Mouse (Mus musculus): ENCODE data around the gene Cnga4. TPM values are rescaled to one million over a fixed set of nuclear protein-coding genes. Genes with fewer than 3 reads are reported as not detected.

Cnga4 gene
- polyA plus RNA-seq, 1 experiment from 2014 or later, result not detected

GRCm38 (mm10) chr7:105416529-105416928 is 12.2 kb downstream of the Cnga4 start:
- Histone ChIP-seq H3K9ac (no peak overlapping the region), H3K9me3 (replicated peaks) (no peaks in the 10 kb centered on the region), H3K4me2 (no peak overlapping the region), H3K4me3 (replicated peaks) (no peak overlapping the region), H3K27ac (replicated peaks) (no peak overlapping the region), H3K4me1 (replicated peaks) (no peaks in the 10 kb centered on the region), H3K36me3 (replicated peaks) (no peaks in the 10 kb centered on the region), H3K27me3 (no peaks in the 10 kb centered on the region)
- ATAC-seq (ENCODE audit: insufficient read depth), result no peak
- WGBS (ENCODE audit: insufficient replicate concordance), result 74% methylated on average over 7 of the region's 7 CpGs

DNA sequence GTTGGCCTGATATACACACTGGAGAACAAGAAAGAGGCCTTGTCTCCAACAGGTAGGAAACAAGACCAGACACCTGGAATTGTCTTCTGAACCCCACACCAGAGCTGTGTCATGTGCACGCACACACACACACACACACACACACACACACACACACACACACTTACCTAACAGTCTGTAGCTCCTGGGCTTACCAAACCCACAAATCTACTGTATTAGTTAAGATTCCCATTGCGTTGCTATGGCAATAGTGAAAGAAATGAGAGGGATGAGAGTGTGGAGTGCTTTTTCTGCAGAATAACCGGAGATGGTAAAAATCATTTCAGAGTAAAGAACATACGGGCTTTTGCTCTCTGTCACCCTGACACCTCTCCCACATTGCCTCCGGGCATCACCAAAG is 13.7 kb downstream of the Cnga4 start:
- Histone ChIP-seq H3K9ac (no peak overlapping the region), H3K4me3 (replicated peaks) (no peak overlapping the region), H3K27me3 (no peaks in the 10 kb centered on the region), H3K4me2 (no peak overlapping the region), H3K4me1 (replicated peaks) (no peaks in the 10 kb centered on the region), H3K9me3 (replicated peaks) (no peaks in the 10 kb centered on the region), H3K27ac (replicated peaks) (no peak overlapping the region), H3K36me3 (replicated peaks) (no peaks in the 10 kb centered on the region)
- WGBS (ENCODE audit: insufficient replicate concordance), result 66% methylated on average over 5 of the region's 5 CpGs
- ATAC-seq (ENCODE audit: insufficient read depth), result no peak

DNA sequence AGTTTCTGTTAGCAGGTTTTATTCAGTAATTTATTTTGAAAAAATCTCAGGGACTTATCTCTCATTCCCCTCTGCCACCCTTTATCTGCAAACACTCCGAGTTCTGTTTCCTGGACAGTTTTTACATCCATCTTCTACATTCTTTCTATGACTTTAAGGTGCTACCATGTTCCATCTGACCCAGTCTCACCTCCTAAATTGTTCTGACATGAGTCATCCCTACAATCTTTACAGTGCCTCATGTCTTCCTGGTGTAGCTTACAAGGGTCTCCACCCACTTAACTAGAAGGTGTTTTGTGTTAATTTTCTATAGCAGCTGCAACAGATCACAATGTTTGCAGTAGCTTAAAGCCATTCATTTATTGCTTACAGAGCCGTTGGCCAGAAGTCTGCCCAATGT is 16.5 kb downstream of the Cnga4 start:
- 24% methylated on average over 2 of the region's 2 CpGs for WGBS (ENCODE audit: insufficient replicate concordance)

GRCm38 (mm10) chr7:105424368-105424767 is 20.0 kb downstream of the Cnga4 start:
- Histone ChIP-seq H3K36me3 (replicated peaks) (no peaks in the 10 kb centered on the region), H3K4me1 (replicated peaks) (no peaks in the 10 kb centered on the region), H3K4me2 (no peak overlapping the region), H3K27ac (replicated peaks) (no peak overlapping the region), H3K9me3 (replicated peaks) (no peaks in the 10 kb centered on the region), H3K4me3 (replicated peaks) (no peak overlapping the region), H3K27me3 (peaks cover 42% of the 10 kb centered on the region), H3K9ac (no peak overlapping the region)
- WGBS (ENCODE audit: insufficient replicate concordance), result 10% methylated on average over 5 of the region's 5 CpGs
- no peak for ATAC-seq (ENCODE audit: insufficient read depth)

More for the DNA sequence above, 16.5 kb downstream of the Cnga4 start:
- Histone ChIP-seq H3K27ac (replicated peaks) (no peak overlapping the region), H3K4me3 (replicated peaks) (no peak overlapping the region), H3K9me3 (replicated peaks) (no peaks in the 10 kb centered on the region), H3K36me3 (replicated peaks) (no peaks in the 10 kb centered on the region), H3K27me3 (peaks cover 28% of the 10 kb centered on the region), H3K4me1 (replicated peaks) (no peaks in the 10 kb centered on the region), H3K9ac (no peak overlapping the region), H3K4me2 (no peak overlapping the region)
- ATAC-seq (ENCODE audit: insufficient read depth), result no peak

DNA sequence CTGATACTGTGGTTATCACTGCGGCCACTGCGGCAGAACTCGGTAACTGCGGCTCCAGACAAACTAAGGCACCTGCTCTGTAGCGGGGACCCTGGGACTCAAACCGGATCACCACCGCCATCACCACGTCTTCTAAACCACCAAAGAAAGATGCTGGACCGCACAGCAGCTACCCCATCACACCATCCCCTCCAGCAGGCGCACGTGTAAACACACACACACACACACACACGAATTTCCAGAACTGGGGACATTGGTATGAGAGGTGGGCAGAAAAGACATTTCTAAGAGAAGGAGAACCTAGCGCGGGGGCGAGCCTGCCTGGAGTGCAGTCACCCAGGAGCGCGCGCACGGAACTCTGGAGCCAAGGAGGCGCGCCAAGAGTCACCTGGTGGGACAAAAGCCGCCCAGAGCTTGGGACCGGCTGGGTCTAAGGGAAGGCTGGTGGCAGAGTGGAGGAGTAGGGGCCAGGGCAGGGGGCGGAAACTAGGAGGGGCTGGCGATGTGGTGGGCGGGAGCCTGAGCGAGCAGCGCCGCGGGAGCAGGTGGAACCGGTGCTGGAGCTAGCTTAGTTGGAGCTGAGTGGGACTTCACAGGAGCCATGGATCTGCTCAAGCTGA is 21.2 kb downstream of the Cnga4 start, which contains the start of gene Cckbr:
Cckbr (plus strand) TSS at position 308 of the 620 bp plus-strand sequence.
- WGBS (ENCODE audit: insufficient replicate concordance), result 4% methylated on average over 31 of the region's 31 CpGs
- Histone ChIP-seq H3K9me3 (replicated peaks) (no peaks in the 10 kb centered on the region), H3K27me3 (peaks cover 42% of the 10 kb centered on the region), H3K4me2 (no peak within 1 kb of the TSS), H3K4me3 (replicated peaks) (no peak within 1 kb of the TSS), H3K9ac (no peak within 1 kb of the TSS), H3K4me1 (replicated peaks) (no peaks in the 10 kb centered on the region), H3K27ac (replicated peaks) (no peak within 1 kb of the TSS), H3K36me3 (replicated peaks) (no peaks in the 10 kb centered on the region)
- no peak for ATAC-seq (ENCODE audit: insufficient read depth)

DNA sequence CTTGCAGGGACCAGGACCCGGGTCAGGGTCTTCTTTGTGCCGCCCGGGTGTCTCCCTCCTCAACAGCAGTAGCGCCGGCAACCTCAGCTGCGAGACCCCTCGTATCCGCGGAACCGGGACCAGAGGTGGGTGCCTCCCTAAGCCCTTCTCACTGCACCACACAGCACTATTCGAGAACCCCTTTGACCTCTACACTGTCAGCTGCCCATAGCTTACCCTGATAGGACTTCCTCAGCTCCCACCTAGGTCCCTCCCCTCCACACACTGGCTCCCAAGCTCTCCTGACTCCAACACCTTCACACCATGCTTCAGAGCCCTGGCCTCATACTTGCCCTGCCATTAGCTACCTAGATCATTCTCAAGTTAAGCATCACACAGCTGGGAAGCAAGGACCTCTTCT is 21.7 kb downstream of the Cnga4 start:
- H3K4me2 ChIP-seq, result no peak overlapping the region

DNA sequence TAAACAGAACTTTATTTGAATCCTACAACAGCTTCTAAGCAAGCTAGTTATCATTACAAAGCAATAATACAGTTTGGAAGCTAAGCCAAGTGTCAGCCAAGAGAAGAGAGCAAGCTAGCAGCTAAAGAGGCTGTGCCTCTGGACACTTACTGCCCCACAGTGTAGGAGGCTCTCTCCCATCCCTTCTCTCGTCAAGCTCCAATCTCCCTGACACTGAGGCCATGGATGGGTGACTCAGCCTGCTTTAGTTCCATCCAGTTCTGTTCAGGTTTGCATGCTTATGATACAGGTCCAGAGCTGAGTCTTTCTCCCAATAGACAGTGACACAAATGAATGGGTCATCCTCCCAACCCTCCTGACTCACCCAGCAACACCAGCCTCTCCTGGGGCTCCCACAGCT is 27.7 kb downstream of the Cnga4 start:
- no peak overlapping the region for H3K9ac ChIP-seq

More for the DNA sequence above, 21.7 kb downstream of the Cnga4 start:
- Histone ChIP-seq H3K9me3 (replicated peaks) (no peaks in the 10 kb centered on the region), H3K4me1 (replicated peaks) (no peaks in the 10 kb centered on the region), H3K27me3 (peaks cover 42% of the 10 kb centered on the region), H3K36me3 (replicated peaks) (no peaks in the 10 kb centered on the region), H3K9ac (no peak overlapping the region), H3K4me3 (replicated peaks) (no peak overlapping the region), H3K27ac (replicated peaks) (no peak overlapping the region)
- 4% methylated on average over 11 of the region's 11 CpGs for WGBS (ENCODE audit: insufficient replicate concordance)
- ATAC-seq (ENCODE audit: insufficient read depth), result no peak

DNA sequence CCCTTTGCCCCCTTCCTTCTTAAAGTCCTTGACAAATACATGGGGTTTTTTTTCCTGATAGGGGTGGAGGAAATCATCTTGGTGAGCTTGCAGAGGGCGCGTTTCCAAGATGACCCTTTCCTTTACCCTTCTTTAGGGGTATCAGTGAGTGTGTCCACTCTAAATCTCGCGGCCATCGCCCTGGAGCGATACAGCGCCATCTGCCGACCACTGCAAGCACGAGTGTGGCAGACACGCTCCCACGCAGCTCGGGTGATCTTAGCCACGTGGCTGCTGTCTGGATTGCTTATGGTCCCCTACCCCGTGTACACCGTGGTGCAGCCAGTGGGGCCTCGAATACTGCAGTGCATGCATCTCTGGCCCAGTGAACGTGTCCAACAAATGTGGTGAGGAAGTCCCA is 29.5 kb downstream of the Cnga4 start:
- 67% methylated on average over 17 of the region's 17 CpGs for WGBS (ENCODE audit: insufficient replicate concordance)
- Histone ChIP-seq H3K4me3 (replicated peaks) (no peak overlapping the region), H3K27ac (replicated peaks) (no peak overlapping the region), H3K9me3 (replicated peaks) (no peaks in the 10 kb centered on the region), H3K9ac (no peak overlapping the region), H3K4me2 (no peak overlapping the region), H3K36me3 (replicated peaks) (no peaks in the 10 kb centered on the region), H3K4me1 (replicated peaks) (no peaks in the 10 kb centered on the region), H3K27me3 (no peaks in the 10 kb centered on the region)
- ATAC-seq (ENCODE audit: insufficient read depth), result no peak

More for the DNA sequence above, 27.7 kb downstream of the Cnga4 start:
- Histone ChIP-seq H3K4me3 (replicated peaks) (no peak overlapping the region), H3K36me3 (replicated peaks) (no peaks in the 10 kb centered on the region), H3K27ac (replicated peaks) (no peak overlapping the region), H3K9me3 (replicated peaks) (no peaks in the 10 kb centered on the region), H3K4me2 (no peak overlapping the region), H3K4me1 (replicated peaks) (no peaks in the 10 kb centered on the region), H3K27me3 (peaks cover 3% of the 10 kb centered on the region)
- WGBS (ENCODE audit: insufficient replicate concordance), result 26% methylated on average over 1 of the region's 1 CpGs
- no peak for ATAC-seq (ENCODE audit: insufficient read depth)

- no peak overlapping the region for H3K27ac ChIP-seq (replicated peaks)
- H3K36me3 ChIP-seq (replicated peaks), result no peaks in the 10 kb centered on the region
- no peak for ATAC-seq (ENCODE audit: insufficient read depth)
- 74% methylated on average over 22 of the region's 22 CpGs for WGBS (ENCODE audit: insufficient replicate concordance)
- no peaks in the 10 kb centered on the region for H3K9me3 ChIP-seq (replicated peaks)
- no peaks in the 10 kb centered on the region for H3K4me1 ChIP-seq (replicated peaks)
- no peak overlapping the region for H3K9ac ChIP-seq
- no peaks in the 10 kb centered on the region for H3K27me3 ChIP-seq
- no peak overlapping the region for H3K4me2 ChIP-seq
- H3K4me3 ChIP-seq (replicated peaks), result no peak overlapping the region
These were observed 30.4 kb downstream of the Cnga4 start for GRCm38 (mm10) chr7:105434798-105435197.

GRCm38 (mm10) chr7:105437979-105438772 is 33.8 kb downstream of the Cnga4 start:
- no peak for ATAC-seq (ENCODE audit: insufficient read depth)
- Histone ChIP-seq H3K9ac (no peak overlapping the region), H3K4me2 (no peak overlapping the region), H3K36me3 (replicated peaks) (no peaks in the 10 kb centered on the region), H3K9me3 (replicated peaks) (no peaks in the 10 kb centered on the region), H3K4me3 (replicated peaks) (no peak overlapping the region), H3K27me3 (no peaks in the 10 kb centered on the region), H3K27ac (replicated peaks) (no peak overlapping the region), H3K4me1 (replicated peaks) (no peaks in the 10 kb centered on the region)
- WGBS (ENCODE audit: insufficient replicate concordance), result 61% methylated on average over 7 of the region's 7 CpGs

- Histone ChIP-seq H3K9ac (no peak overlapping the region), H3K4me1 (replicated peaks) (no peaks in the 10 kb centered on the region), H3K9me3 (replicated peaks) (no peaks in the 10 kb centered on the region), H3K27ac (replicated peaks) (no peak overlapping the region), H3K4me3 (replicated peaks) (no peak overlapping the region), H3K4me2 (no peak overlapping the region), H3K36me3 (replicated peaks) (no peaks in the 10 kb centered on the region), H3K27me3 (no peaks in the 10 kb centered on the region)
- WGBS (ENCODE audit: insufficient replicate concordance), result 36% methylated on average over 4 of the region's 4 CpGs
- ATAC-seq (ENCODE audit: insufficient read depth), result no peak
These were observed 37.1 kb downstream of the Cnga4 start for GRCm38 (mm10) chr7:105441426-105441825.
